Mouse (Mus musculus): ENCODE measurements around the gene Mrtfa. TPM values are rescaled to one million over a fixed set of nuclear protein-coding genes. Genes with fewer than 3 reads are reported as not detected.

Gene Mrtfa
- total and polyA plus RNA-seq, 3 experiments, result 2.3 to 18.3 (median 17.2) TPM

DNA sequence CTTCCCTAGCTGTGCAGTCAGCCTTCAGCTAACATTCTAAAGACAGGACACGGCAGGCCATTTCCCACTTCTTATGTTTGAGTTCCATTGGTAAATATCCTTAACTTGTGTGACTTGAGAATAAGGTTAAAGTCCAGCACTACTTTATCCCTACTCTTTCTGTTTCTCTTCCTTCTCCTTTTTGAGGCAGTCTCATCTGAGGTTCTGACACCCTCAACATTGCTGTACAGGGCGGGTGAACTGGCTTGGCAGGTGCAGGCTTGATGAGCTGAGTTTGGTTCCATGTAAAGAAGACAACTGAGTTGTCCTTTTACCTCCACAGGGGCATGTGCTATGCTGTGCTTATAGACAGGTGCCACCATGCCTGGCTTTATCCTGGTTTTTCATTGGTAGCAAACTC lies 207.3 kb downstream of the Mrtfa start:
- Histone ChIP-seq H3K4me3 (ENCODE audit: low read depth, low read length) (no peak overlapping the region), H3K9me3 (replicated peaks) (no peaks in the 10 kb centered on the region), H3K27me3 (ENCODE audit: insufficient read depth, low read length) (no peaks in the 10 kb centered on the region), H3K36me3 (replicated peaks) (peaks cover 6% of the 10 kb centered on the region), H3K4me1 (ENCODE audit: insufficient read depth, low read depth, low read length) (peaks cover 24% of the 10 kb centered on the region)
- DNase-seq (ENCODE audit: low spot score) (no peak), ATAC-seq (ENCODE audit: extremely low read depth, insufficient number of reproducible peaks, low FRiP score, poor library complexity, severe bottlenecking) (no peak)
- TF ChIP-seq GATA1 (IDR thresholded peaks at IDR 0.05; ENCODE audit: borderline replicate concordance, low read length) (no peak), TAL1 (conservative IDR thresholded peaks at IDR 0.05; ENCODE audit: low read depth, low read length) (no peak), GATA2 (IDR thresholded peaks at IDR 0.05; ENCODE audit: borderline replicate concordance, low read depth, low read length) (no peak), CTCF (IDR thresholded peaks at IDR 0.05; ENCODE audit: low read depth, low read length) (no peak), POLR2AphosphoS5 (IDR thresholded peaks at IDR 0.05; ENCODE audit: insufficient replicate concordance, low read depth, low read length) (no peak)

DNA sequence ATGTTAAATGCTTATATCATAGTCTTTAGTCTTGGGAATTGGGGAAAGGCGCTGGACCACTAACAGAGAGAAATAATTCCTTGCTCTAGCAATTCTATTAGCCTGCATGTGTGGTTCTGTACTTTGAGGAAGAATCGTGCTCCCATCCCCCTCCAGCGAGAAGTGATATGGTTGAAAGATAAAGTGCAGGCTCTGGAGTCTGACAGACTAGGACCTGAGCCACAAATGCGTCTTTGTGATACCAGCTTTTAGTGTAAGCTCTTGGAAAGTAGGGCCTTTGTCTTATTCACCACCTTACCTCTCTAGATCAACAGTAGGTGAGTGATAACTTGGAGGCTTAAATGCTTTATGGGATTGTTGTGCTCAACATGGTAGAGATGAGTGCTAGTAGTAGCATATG lies 209.4 kb downstream of the Mrtfa start:
- DNase-seq (ENCODE audit: low spot score) (no peak), ATAC-seq (ENCODE audit: extremely low read depth, insufficient number of reproducible peaks, low FRiP score, poor library complexity, severe bottlenecking) (no peak)
- TF ChIP-seq POLR2AphosphoS5 (IDR thresholded peaks at IDR 0.05; ENCODE audit: insufficient replicate concordance, low read depth, low read length), result no peak
- no peak for TF ChIP-seq CTCF (IDR thresholded peaks at IDR 0.05; ENCODE audit: low read depth, low read length)
- no peak for TF ChIP-seq GATA2 (IDR thresholded peaks at IDR 0.05; ENCODE audit: borderline replicate concordance, low read depth, low read length)
- no peak for TF ChIP-seq GATA1 (IDR thresholded peaks at IDR 0.05; ENCODE audit: borderline replicate concordance, low read length)
- TF ChIP-seq TAL1 (conservative IDR thresholded peaks at IDR 0.05; ENCODE audit: low read depth, low read length), result no peak
- Histone ChIP-seq H3K4me3 (ENCODE audit: low read depth, low read length) (no peak overlapping the region), H3K4me1 (ENCODE audit: insufficient read depth, low read depth, low read length) (peaks cover 29% of the 10 kb centered on the region), H3K36me3 (replicated peaks) (peaks cover 6% of the 10 kb centered on the region), H3K27me3 (ENCODE audit: insufficient read depth, low read length) (no peaks in the 10 kb centered on the region), H3K9me3 (replicated peaks) (no peaks in the 10 kb centered on the region)

DNA sequence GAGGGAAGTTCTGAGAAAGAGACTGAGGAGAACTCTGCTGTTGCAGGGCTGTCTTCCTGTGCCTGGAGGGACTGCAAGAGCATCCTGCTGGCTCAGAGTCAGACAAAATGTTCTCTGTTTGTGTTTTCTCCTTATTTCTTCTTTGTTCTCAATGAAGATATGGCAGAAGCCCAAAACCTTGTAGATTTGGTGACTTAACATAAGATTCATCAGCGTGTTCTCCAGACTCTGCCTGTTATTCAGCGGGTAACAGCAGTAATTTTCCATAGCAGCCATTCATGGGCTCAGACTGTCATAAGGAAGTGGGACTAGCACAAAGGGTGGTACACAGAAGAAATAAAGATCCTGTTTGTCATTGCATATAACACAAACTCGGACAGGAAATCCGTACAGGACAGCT lies 210.9 kb downstream of the Mrtfa start:
- Histone ChIP-seq H3K27me3 (ENCODE audit: insufficient read depth, low read length) (no peaks in the 10 kb centered on the region), H3K36me3 (replicated peaks) (peaks cover 6% of the 10 kb centered on the region), H3K4me1 (ENCODE audit: insufficient read depth, low read depth, low read length) (peaks cover 29% of the 10 kb centered on the region), H3K4me3 (ENCODE audit: low read depth, low read length) (no peak overlapping the region), H3K9me3 (replicated peaks) (no peaks in the 10 kb centered on the region)
- DNase-seq (ENCODE audit: low spot score), result no peak
- TF ChIP-seq GATA2 (IDR thresholded peaks at IDR 0.05; ENCODE audit: borderline replicate concordance, low read depth, low read length) (no peak), TAL1 (conservative IDR thresholded peaks at IDR 0.05; ENCODE audit: low read depth, low read length) (no peak), POLR2AphosphoS5 (IDR thresholded peaks at IDR 0.05; ENCODE audit: insufficient replicate concordance, low read depth, low read length) (no peak), GATA1 (IDR thresholded peaks at IDR 0.05; ENCODE audit: borderline replicate concordance, low read length) (no peak), CTCF (IDR thresholded peaks at IDR 0.05; ENCODE audit: low read depth, low read length) (no peak)
- ATAC-seq (ENCODE audit: extremely low read depth, insufficient number of reproducible peaks, low FRiP score, poor library complexity, severe bottlenecking), result no peak

DNA sequence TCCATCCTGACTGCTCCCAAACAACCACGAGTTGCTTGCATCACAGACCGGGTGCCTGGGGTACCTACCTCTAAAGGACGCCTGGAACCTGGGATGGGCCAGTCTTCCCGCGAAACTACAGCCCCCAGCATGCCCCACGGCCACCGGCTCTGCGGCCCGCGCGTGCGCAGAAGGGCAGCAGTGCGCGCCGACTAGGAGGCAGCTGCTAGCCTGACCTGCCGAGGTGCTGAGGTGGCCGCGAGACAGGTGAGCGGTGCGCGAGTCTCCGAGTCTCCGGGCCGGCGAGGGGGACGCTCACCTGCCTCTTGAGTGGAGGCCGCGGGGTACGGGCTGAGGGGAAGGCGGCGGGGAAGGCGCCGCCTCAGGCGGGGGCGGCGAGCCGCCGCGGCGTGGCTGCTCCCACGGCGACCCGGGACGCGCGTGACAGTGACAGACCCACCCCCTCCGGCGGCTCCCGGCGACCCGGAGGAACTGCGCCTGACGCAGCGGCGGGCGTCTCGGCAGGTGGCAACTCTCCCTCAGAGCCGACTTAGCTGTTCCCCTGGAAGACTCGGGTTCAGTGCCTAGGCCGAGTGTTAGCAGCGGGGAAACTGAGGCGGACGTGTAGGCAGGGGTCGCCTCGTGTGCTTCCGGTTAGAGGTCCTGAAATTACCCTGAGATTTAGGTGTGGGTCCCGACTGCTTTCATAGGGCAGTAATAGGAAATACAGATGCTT lies 212.8 kb downstream of the Mrtfa start, which contains the start of gene Sgsm3:
Sgsm3 (plus strand) TSS at position 146 of the 715 bp plus-strand sequence.
- H3K4me3 ChIP-seq (ENCODE audit: low read depth, low read length), result peak within 1 kb of the TSS; percentile 96
- no peak for TF ChIP-seq POLR2AphosphoS5 (IDR thresholded peaks at IDR 0.05; ENCODE audit: insufficient replicate concordance, low read depth, low read length)
- no peak for TF ChIP-seq TAL1 (conservative IDR thresholded peaks at IDR 0.05; ENCODE audit: low read depth, low read length)
- no peak for TF ChIP-seq CTCF (IDR thresholded peaks at IDR 0.05; ENCODE audit: low read depth, low read length)
- TF ChIP-seq GATA2 (IDR thresholded peaks at IDR 0.05; ENCODE audit: borderline replicate concordance, low read depth, low read length), result no peak
- no peak for TF ChIP-seq GATA1 (IDR thresholded peaks at IDR 0.05; ENCODE audit: borderline replicate concordance, low read length)
- ATAC-seq (ENCODE audit: extremely low read depth, insufficient number of reproducible peaks, low FRiP score, poor library complexity, severe bottlenecking), result 0 out of 2 replicates have a peak, but pooled peaks have one; percentile 8
- peaks cover 4% of the 10 kb centered on the region for H3K36me3 ChIP-seq (replicated peaks)
- H3K27me3 ChIP-seq (ENCODE audit: insufficient read depth, low read length), result no peaks in the 10 kb centered on the region
- peaks cover 29% of the 10 kb centered on the region for H3K4me1 ChIP-seq (ENCODE audit: insufficient read depth, low read depth, low read length)
- no peaks in the 10 kb centered on the region for H3K9me3 ChIP-seq (replicated peaks)
- DNase-seq (ENCODE audit: low spot score), result peak; percentile 89

DNA sequence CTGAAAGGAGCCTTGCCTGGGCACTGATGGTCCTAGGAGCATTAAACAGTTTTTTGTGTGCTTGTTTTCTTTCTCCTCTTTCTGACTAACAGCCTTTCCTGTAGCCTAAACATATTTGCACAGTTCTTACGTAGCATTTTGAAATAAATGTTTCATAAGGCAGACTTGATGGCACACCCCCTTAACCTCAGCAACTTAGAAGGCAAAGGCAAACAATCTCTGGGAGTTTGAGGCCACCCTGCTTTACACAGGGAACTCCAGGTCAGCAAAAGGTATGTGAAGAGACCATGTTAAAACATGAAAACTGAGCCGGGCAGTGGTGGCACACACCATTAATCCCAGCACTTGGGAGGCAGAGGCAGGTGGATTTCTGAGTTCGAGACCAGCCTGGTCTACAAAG lies 214.9 kb downstream of the Mrtfa start:
- peaks cover 6% of the 10 kb centered on the region for H3K36me3 ChIP-seq (replicated peaks)
- H3K4me3 ChIP-seq (ENCODE audit: low read depth, low read length), result no peak overlapping the region
- H3K9me3 ChIP-seq (replicated peaks), result no peaks in the 10 kb centered on the region
- TF ChIP-seq TAL1 (conservative IDR thresholded peaks at IDR 0.05; ENCODE audit: low read depth, low read length) (no peak), POLR2AphosphoS5 (IDR thresholded peaks at IDR 0.05; ENCODE audit: insufficient replicate concordance, low read depth, low read length) (no peak), GATA2 (IDR thresholded peaks at IDR 0.05; ENCODE audit: borderline replicate concordance, low read depth, low read length) (no peak), GATA1 (IDR thresholded peaks at IDR 0.05; ENCODE audit: borderline replicate concordance, low read length) (no peak), CTCF (IDR thresholded peaks at IDR 0.05; ENCODE audit: low read depth, low read length) (no peak)
- no peak for DNase-seq (ENCODE audit: low spot score)
- ATAC-seq (ENCODE audit: extremely low read depth, insufficient number of reproducible peaks, low FRiP score, poor library complexity, severe bottlenecking), result no peak
- no peaks in the 10 kb centered on the region for H3K27me3 ChIP-seq (ENCODE audit: insufficient read depth, low read length)
- H3K4me1 ChIP-seq (ENCODE audit: insufficient read depth, low read depth, low read length), result peaks cover 29% of the 10 kb centered on the region

DNA sequence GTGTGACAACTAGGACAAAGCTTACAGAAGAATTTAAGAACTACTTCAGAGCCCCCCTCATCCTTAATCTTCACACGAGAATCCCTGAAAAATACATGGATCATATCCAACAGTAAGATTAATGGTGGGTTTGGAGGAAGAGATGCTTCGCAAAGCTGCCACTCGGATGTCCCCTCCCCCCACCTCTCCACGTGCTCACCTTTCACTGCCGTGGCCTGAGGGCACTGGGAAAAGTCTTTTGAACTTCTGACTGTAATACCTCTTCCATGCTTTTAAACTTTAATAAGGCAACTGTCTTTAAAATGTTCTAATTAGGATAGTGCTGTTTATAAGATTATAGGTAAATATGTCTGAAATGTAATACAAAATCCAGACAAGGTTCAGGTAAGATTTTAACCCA lies 216.2 kb downstream of the Mrtfa start:
- ATAC-seq (ENCODE audit: extremely low read depth, insufficient number of reproducible peaks, low FRiP score, poor library complexity, severe bottlenecking), result no peak
- no peaks in the 10 kb centered on the region for H3K9me3 ChIP-seq (replicated peaks)
- H3K36me3 ChIP-seq (replicated peaks), result peaks cover 20% of the 10 kb centered on the region
- DNase-seq (ENCODE audit: low spot score), result no peak
- peaks cover 23% of the 10 kb centered on the region for H3K4me1 ChIP-seq (ENCODE audit: insufficient read depth, low read depth, low read length)
- TF ChIP-seq TAL1 (conservative IDR thresholded peaks at IDR 0.05; ENCODE audit: low read depth, low read length), result no peak
- TF ChIP-seq GATA2 (IDR thresholded peaks at IDR 0.05; ENCODE audit: borderline replicate concordance, low read depth, low read length), result no peak
- TF ChIP-seq GATA1 (IDR thresholded peaks at IDR 0.05; ENCODE audit: borderline replicate concordance, low read length), result no peak
- TF ChIP-seq POLR2AphosphoS5 (IDR thresholded peaks at IDR 0.05; ENCODE audit: insufficient replicate concordance, low read depth, low read length), result no peak
- TF ChIP-seq CTCF (IDR thresholded peaks at IDR 0.05; ENCODE audit: low read depth, low read length), result no peak
- H3K27me3 ChIP-seq (ENCODE audit: insufficient read depth, low read length), result no peaks in the 10 kb centered on the region
- no peak overlapping the region for H3K4me3 ChIP-seq (ENCODE audit: low read depth, low read length)

Data from G1E (cell line).